Mouse (Mus musculus) neural tube, embryonic 11.5 days (tissue): ENCODE results near the gene Plekhd1. TPM values are rescaled to one million over a fixed set of nuclear protein-coding genes. Genes with fewer than 3 reads are reported as not detected.

Source experiments
- ATAC-seq: fragments of 200-750 bp; cut with Nextera tagmentation; 2 replicates; pipeline ENCODE4 v1.8.0; 2017; ENCODE audit warnings: moderate number of reproducible peaks, mild to moderate bottlenecking, moderate TSS enrichment, moderate library complexity; ENCODE audit not compliant: insufficient read depth, low FRiP score, low TSS enrichment
- DNase-seq: peaks from one replicate; pipeline ENCODE4 v3.0.0-alpha.2; 2015; ENCODE audit warnings: low spot score
- H3K27ac ChIP-seq: fragments of 300-500 bp; sonication (generic); 2 replicates; pipeline ENCODE4 v1.5.1; 2014; ENCODE audit warnings: low read depth, mild to moderate bottlenecking, low read length
- H3K27me3 ChIP-seq: fragments of 300-500 bp; sonication (generic); 2 replicates; pipeline ENCODE4 v1.6.1; 2014; ENCODE audit warnings: mild to moderate bottlenecking, low read length, mixed read lengths; ENCODE audit not compliant: control insufficient read depth, insufficient read depth
- H3K36me3 ChIP-seq: fragments of 300-500 bp; sonication (generic); 2 replicates; pipeline ENCODE4 v1.6.1; 2014; ENCODE audit warnings: mild to moderate bottlenecking, low read length, moderate library complexity, mixed read lengths; ENCODE audit not compliant: control insufficient read depth, insufficient read depth
- H3K4me1 ChIP-seq: fragments of 300-500 bp; sonication (generic); 2 replicates; pipeline ENCODE4 v1.6.1; 2014; ENCODE audit warnings: low read length, mixed read lengths; ENCODE audit not compliant: control insufficient read depth, insufficient read depth
- H3K4me2 ChIP-seq: fragments of 300-500 bp; sonication (generic); 2 replicates; pipeline ENCODE4 v1.6.1; 2014; ENCODE audit warnings: low read depth, mild to moderate bottlenecking, moderate library complexity
- H3K4me3 ChIP-seq: fragments of 300-500 bp; sonication (generic); 2 replicates; pipeline ENCODE4 v1.5.1; 2014; ENCODE audit warnings: low read depth, low read length
- H3K9ac ChIP-seq: fragments of 300-500 bp; sonication (generic); 2 replicates; pipeline ENCODE4 v1.6.1; 2014; ENCODE audit warnings: mild to moderate bottlenecking, low read length
- H3K9me3 ChIP-seq: fragments of 300-500 bp; sonication (generic); 2 replicates; pipeline ENCODE4 v1.6.1; 2016; ENCODE audit warnings: low read length; ENCODE audit not compliant: control insufficient read depth
- WGBS: fragments of 180-500 bp; shearing (Covaris S2); extraction: QIAGEN DNeasy Blood & Tissue Kit; methylation state at CpG from one replicate; pipeline ENCODE4 v1.1.7; 2014; 5-methylcytosine and 5-hydroxymethylcytosine counted together
- polyA plus RNA-seq: library from polyadenylated mRNA; unstranded; fragments of >200 nt; fragmentation: Nextera tagmentation; extraction: Ambion mirVana; gene quantifications from 2 replicates; pipeline ENCODE4 v1.2.1, GENCODE M21; 2014

The Plekhd1 gene
- 1.3 and 1.5 TPM in 2 replicates for polyA plus RNA-seq

DNA sequence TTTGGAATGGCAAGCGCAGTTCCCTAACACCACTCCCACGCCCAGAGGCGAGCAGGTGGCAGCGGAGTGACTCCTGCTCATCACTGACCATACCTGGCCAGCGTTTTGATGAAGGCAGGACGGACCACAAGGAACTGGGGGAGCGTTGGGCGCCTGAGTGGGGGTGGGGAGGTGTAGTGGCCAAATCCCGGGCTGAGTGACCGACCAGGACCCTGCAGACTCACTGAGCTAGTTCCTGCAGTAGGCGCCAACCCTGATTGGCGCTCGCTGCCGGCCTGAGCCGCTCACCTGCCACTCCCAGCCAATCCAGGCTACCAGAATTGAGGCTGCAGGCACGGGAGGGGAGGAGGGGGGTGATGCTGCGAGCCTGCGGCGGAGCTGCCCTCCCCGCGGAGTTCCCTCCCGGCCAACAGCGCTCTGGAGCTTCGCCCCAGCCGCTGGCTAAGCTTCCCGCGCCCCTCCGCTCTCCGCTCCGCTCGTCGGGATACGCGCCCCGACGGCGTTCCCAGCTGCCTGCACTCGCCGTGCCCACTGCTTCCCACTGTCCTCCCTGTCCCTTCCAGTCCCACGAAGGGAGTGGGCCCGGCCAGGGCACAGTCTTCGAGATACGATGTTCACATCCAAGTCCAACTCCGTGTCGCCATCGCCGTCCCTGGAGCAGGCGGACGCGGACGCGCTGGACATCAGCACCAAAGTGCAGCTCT lies at the start of gene Plekhd1:
TSS of gene Plekhd1 (plus strand) at position 323 of the 704 bp plus-strand sequence.
- WGBS: under 1% methylated on average over 51 of the region's 52 CpGs
- H3K27me3 ChIP-seq: peaks cover 32% of the 10 kb centered on the region
- 0 out of 2 replicates have a peak, but pooled peaks cover 2% of the 10 kb centered on the region for H3K4me1 ChIP-seq
- peak; percentile 62 for DNase-seq
- ATAC-seq: peak; percentile 27; the same call in 1 of the 2 replicates
- peak within 1 kb of the TSS; percentile 29 for H3K4me3 ChIP-seq
- no peak within 1 kb of the TSS; the same call in 1 of the 2 replicates for H3K9ac ChIP-seq
- H3K27ac ChIP-seq: no peak within 1 kb of the TSS; the same call in 1 of the 2 replicates
- H3K36me3 ChIP-seq: no peaks in the 10 kb centered on the region
- no peaks in the 10 kb centered on the region for H3K9me3 ChIP-seq
- peak within 1 kb of the TSS; percentile 49 for H3K4me2 ChIP-seq

DNA sequence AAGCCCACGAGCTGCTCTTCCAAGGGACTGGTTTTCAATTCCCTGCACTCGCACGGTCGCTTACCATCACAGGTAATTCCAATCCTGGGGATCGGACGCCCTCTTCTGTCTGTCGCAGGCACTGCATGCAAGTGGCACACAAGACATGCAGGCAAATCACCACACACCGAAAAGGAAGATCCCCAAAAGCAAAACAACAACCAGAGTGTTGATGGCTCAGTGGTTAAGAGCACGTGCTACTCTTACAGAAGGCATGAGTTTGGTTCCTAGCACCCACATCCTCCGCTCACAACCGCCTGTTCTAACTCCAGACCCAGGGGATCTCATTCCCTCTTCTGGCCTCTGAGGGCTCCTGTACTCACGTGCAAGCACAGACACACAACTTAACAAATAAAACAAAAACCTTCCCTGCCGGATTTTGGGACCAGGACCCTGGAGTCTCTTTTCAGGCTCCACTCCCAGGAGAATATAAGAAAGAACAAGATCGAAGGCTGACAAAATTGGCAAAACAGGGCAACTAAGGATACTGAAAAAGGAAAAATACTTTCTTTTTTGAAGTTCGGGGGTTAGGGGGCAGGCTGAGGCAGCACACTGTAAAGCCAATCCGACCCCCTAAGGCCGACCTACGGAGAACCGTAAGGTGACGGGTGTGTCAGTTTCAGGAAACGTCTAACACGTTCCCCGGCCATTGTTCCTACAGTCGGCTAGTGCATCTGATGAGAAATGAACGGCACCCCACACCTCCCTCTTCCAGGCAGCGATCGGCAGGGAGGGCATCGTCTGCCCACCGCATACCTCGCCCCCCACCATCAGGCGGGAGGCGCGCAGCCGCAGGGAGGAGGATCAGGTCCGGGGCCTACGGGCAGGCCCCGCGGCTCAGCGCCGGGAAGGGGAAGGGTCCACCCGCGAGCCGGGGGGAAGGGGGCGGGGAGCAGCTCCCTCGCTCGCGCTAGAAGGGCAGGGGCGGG lies 49.4 kb upstream of the Plekhd1 start:
- ATAC-seq: peak; percentile 43
- H3K27ac ChIP-seq: peak overlapping the region; percentile 84
- H3K36me3 ChIP-seq: peaks cover 12% of the 10 kb centered on the region
- no peaks in the 10 kb centered on the region for H3K9me3 ChIP-seq
- peak overlapping the region; percentile 98 for H3K9ac ChIP-seq
- H3K4me1 ChIP-seq: peaks cover 27% of the 10 kb centered on the region
- WGBS: 2% methylated on average over 45 of the region's 48 CpGs
- H3K4me2 ChIP-seq: peak overlapping the region; percentile 83
- H3K4me3 ChIP-seq: peak overlapping the region; percentile 96
- peak; percentile 70 for DNase-seq
- H3K27me3 ChIP-seq: no peaks in the 10 kb centered on the region

DNA sequence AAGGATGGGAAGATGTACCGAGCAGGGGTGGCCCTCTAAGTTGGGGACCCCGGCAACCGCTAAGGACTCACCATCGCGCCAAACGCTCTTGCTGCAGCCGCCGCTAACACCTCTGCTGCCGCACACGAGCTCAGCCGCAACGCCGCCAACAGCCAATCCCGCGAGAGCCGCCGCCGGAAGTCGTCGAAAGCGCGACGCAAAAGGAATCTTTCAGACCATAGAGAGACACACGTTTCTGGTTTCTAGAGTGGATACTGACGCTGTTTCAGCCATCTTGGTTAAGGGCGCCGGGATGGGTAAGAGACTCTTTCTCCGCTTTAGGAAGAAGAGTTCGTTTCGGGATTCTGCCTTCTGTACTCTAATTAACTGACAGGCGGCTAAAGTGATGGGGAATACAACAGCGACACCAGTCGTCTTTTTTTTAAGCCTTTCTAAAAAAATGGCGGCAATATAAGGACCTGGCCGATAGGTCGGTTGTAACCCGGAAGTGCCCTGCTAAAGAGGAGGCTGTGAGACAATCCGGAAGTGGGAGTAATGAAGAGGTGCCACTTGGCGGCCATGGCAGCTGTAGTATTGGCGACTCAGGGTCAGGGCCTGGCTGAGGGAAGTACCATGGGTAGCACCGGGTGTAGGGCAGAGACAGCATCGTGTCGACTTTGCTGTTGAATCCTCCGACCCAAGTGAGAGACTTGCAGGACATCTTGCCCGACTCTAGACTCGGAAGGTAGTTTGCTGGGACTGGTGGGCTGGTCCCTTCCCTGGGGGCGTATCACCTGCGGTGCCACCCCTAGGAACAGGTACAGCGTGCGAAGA lies 48.5 kb upstream of the Plekhd1 start, which contains the start of the genes Slc39a9 and Erh:
TSS of gene Slc39a9 (plus strand) at position 191 of the 813 bp plus-strand sequence.
TSS of gene Erh (minus strand) at position 649 of the 813 bp plus-strand sequence.
- Histone ChIP-seq H3K36me3 (peaks cover 8% of the 10 kb centered on the region), H3K27me3 (no peaks in the 10 kb centered on the region), H3K27ac (peak within 1 kb of the TSS; percentile 84), H3K9ac (peak within 1 kb of the TSS; percentile 98), H3K4me3 (peak within 1 kb of the TSS; percentile 96), H3K9me3 (no peaks in the 10 kb centered on the region), H3K4me1 (peaks cover 27% of the 10 kb centered on the region), H3K4me2 (peak within 1 kb of the TSS; percentile 92)
- ATAC-seq (peak; percentile 97), DNase-seq (peak; percentile 97)
- under 1% methylated on average over 50 of the region's 50 CpGs for WGBS

DNA sequence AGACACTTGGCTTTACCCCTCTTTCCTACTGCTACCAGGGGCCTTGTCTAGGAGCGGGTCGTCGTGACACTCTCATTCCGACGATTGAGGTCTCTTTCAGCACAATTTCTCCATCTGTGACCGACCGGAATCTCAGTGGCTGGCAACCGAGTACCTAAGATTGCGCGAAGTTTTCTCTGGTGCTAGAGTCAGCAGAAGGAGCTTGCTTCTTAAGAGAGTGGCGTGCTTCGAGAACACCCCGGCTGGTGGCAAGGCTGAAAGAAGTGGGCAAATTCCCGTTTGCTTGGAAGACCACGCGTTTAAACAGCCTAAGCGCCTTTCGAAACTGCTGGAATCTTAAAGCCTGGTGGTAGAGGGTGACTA lies 47.9 kb upstream of the Plekhd1 start:
- peak overlapping the region; percentile 96 for H3K4me3 ChIP-seq
- H3K27me3 ChIP-seq: no peaks in the 10 kb centered on the region
- peaks cover 4% of the 10 kb centered on the region; the same call in 1 of the 2 replicates for H3K36me3 ChIP-seq
- H3K4me2 ChIP-seq: peak overlapping the region; percentile 92
- ATAC-seq (no peak), DNase-seq (no peak)
- no peaks in the 10 kb centered on the region for H3K9me3 ChIP-seq
- WGBS: 10% methylated on average over 18 of the region's 18 CpGs
- H3K4me1 ChIP-seq: peaks cover 27% of the 10 kb centered on the region
- H3K9ac ChIP-seq: peak overlapping the region; percentile 98
- H3K27ac ChIP-seq: no peak overlapping the region

DNA sequence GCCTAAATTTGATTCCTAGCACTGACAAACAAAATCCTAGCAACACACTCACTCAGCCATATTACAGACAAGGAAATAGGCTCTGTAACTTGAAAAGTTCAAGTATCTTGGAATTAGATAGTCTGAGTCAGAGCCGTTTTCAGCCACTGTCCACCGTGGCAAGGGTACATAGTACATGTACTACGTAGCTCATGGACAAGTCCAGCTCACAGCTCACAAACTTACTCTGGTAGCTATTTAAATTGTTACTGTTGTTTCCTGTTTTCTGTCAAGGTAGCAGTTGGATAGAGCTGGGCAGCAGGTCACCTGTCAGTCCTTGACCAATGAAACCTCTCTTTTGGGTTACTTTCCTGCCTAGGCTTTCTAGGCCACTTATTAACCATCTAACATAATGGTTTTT lies 46.0 kb upstream of the Plekhd1 start:
- ATAC-seq (no peak), DNase-seq (no peak)
- Histone ChIP-seq H3K4me3 (no peak overlapping the region), H3K27ac (no peak overlapping the region), H3K9me3 (no peaks in the 10 kb centered on the region), H3K4me2 (no peak overlapping the region; the same call in 1 of the 2 replicates), H3K36me3 (no peaks in the 10 kb centered on the region), H3K9ac (no peak overlapping the region), H3K27me3 (no peaks in the 10 kb centered on the region), H3K4me1 (peaks cover 27% of the 10 kb centered on the region)
- WGBS: 96% methylated on average over 3 of the region's 3 CpGs

DNA sequence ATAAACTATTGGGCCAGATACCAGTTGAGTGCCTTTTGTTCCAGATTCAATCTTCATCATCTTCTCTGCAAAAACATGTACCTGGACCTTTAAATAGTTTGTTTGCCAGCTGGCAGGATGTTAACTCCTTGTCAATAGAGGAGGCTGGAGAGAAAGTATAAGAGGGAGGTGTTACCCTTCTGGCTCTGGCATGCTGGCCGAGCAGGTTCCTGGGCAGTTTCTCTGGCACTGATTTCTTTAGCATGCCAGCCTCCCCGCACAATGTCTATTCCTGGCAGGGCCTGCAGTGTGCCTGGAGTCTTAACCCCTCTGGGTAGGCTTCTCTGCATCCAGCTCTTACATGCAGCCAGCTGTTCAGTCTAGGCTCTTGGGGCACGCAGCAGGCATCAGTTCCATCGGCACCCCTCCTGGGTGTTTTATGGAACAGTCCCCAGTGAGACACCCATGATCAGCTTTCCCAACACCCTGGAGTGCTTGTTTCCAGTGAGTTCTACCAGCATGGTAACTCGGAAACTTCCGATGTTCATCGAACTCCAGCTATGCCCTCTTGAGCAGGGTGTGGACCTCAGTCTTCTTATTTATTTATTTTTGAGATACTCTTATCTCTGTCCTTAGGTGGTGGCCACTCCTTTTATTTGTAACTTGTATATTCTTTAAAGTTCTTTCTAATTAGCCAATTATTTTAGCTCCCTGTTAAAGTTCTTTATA lies 38.3 kb upstream of the Plekhd1 start:
- no peak overlapping the region for H3K9ac ChIP-seq
- DNase-seq: no peak
- no peaks in the 10 kb centered on the region for H3K36me3 ChIP-seq
- H3K27me3 ChIP-seq: no peaks in the 10 kb centered on the region
- no peaks in the 10 kb centered on the region for H3K4me1 ChIP-seq
- H3K27ac ChIP-seq: no peak overlapping the region
- WGBS: 91% methylated on average over 7 of the region's 7 CpGs
- H3K9me3 ChIP-seq: no peaks in the 10 kb centered on the region
- H3K4me2 ChIP-seq: no peak overlapping the region
- no peak for ATAC-seq
- H3K4me3 ChIP-seq: no peak overlapping the region

DNA sequence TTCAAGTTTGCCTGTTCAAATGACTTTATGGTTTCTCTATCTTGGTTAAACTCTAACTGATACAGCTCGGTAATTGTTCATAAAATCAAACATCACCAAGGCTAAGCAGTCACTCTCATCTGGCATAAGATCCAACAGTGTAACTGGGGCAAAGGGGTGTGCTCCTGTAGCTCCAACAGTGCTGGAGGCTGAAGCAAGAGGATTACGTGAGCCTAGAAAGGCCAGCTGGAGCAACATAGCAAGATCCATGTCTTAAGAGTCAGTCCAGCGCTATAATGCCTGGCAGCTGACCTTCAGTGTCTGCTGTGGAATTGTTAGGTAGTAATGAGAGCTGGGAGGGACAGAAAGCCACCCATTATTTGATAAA lies 37.7 kb upstream of the Plekhd1 start:
- ATAC-seq (no peak), DNase-seq (no peak)
- no peaks in the 10 kb centered on the region for H3K4me1 ChIP-seq
- H3K27me3 ChIP-seq: no peaks in the 10 kb centered on the region
- H3K4me3 ChIP-seq: no peak overlapping the region
- H3K36me3 ChIP-seq: no peaks in the 10 kb centered on the region
- no peaks in the 10 kb centered on the region for H3K9me3 ChIP-seq
- no peak overlapping the region for H3K27ac ChIP-seq
- no peak overlapping the region for H3K4me2 ChIP-seq
- H3K9ac ChIP-seq: no peak overlapping the region
- WGBS: 93% methylated on average over 3 of the region's 3 CpGs
